Mouse (Mus musculus) thymus, adult 18-20 months (tissue): Measurements from ENCODE around the gene Gpr135.

Source experiments
- DNase-seq, 2 experiments: peaks; one replicate each; pipeline ENCODE4 v3.0.0; 2022; ENCODE audit warnings: mixed read lengths in 2 of 2

Gene Gpr135

DNA sequence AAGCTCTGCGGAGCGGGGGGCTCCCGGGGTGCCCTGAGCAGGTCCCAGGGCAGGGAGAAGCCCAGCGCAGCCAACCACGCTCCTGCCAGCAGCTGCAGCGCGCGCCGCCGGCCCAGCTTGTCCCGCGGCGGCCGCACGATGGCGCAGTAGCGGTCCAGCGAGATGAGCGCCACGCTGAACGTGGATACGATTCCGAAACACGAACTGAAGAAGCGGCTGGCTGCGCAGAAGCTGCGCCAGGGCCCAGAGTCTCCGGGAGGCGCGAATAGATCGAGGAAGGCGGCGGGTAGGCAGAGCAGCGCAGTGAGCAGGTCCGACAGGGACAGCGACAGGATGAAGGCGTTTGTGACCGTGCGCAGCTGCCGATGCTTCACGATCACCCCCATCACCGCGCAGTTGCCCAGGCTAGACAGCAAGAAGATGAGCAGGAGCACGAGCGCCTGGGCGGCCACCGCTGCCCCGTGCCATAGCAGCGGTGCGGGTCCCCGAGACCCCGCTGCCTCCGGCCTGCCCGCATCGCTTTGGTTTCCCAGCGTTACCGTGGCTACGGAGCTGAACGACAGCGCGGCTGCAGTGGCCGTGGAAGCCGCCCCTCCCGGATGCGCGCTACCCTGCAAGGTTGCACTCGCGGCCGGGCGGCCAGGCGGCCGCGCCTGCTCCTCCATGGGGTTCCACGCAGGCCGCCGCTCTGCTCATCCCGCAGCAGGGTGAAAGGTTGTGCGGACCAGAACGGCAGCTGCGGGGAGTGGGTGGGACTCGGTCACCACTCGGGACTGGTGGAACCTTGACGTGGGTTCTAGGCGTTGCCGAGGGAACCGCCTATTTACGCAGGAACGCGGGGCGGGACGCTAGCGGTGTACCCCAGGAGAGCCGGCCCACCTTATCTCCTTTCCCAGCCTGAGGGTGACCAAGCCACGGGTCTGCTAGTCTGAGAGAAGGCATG is at the start of gene Gpr135:
Gene Gpr135, minus strand, starts transcription at position 799 of the 943 bp plus-strand sequence.
- peak; percentile 30 to 49 for DNase-seq

DNA sequence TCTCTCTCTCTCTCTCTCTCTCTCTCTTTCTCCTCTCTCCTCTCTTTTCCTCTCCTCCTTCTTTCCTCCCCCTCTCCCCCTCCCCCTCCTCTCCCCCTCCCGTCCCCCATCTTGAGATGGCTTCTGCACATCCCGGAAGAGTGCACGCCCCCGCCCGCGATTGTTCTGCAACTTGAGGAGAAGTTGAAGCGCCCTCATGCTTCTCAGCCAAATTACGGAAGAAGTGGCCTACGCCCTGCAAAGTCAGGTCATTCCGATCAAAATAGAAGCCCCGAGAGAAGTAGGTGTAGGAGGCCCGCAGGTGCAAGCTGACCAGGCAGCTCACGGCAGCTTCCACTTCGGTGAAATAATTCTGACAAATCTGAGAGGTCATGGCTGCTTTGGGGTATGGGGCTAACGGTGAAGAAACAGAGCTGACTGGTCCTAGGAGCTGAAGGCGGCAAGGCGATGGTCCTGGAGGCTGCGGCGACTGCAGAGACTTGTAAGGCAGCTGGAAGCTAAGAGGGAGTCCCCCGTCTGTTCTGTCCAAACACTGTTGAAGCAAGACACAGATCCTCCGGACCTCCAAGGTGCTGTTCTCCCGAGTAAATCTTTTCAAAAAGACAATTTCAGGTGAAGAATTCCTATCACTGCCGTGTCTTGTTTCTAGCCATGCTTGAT is 44.9 kb upstream of the Gpr135 start:
- DNase-seq, result no peak

DNA sequence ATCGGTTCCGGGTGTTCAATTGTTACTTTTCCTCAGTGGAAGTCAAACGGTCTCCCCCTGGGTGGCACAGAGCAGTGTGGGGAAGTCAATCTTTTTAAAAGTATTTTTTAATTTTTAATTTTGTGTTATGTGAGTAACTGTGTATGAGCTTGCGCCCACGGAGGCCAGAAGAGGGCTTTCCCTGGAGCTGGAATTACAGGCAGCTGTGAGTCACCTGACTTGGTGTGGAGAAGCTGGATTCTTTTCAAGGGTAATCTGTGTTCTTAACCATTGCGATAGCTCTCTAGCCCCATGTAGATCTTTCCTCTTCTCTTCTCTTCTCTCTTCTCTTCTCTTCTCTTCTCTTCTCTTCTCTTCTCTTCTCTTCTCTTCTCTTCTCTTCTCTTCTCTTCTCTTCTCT is 44.2 kb upstream of the Gpr135 start:
- no peak for DNase-seq

DNA sequence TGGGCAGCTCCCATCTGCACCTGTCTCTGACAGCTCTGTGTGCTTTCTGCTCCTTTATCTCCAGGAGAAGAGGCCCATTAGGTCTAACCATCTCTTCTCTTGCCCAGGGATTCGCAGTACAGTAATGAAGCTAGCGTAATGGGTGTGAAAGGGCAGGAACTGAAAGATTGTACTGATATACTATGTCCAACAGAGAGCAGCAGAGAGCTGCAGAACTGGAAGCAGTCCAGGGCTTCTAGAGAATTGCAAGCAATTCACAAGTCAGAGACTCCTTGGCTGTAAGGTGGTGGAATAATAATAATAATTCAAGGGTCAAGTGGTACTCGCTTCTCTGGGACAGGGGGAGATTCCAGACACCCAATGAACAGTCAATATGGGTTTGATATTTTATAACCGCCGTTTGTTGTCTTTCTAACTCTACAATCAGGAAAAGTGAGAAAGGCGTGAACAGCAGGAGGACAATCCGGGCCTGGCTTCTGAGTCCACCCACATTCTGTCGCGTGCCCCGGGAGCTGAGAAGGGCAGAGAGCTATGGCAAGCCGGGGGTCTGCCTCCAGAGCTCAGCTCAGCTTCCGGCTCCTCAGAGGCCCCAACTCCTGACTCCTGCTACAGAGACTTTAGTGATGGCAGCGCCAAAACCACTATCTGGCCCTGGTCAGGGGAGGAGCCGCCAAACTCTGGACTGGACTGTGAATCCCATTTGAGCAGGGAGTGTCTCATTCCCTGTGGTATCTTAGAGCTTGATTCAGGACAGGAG is 33.8 kb upstream of the Gpr135 start:
- no peak for DNase-seq

DNA sequence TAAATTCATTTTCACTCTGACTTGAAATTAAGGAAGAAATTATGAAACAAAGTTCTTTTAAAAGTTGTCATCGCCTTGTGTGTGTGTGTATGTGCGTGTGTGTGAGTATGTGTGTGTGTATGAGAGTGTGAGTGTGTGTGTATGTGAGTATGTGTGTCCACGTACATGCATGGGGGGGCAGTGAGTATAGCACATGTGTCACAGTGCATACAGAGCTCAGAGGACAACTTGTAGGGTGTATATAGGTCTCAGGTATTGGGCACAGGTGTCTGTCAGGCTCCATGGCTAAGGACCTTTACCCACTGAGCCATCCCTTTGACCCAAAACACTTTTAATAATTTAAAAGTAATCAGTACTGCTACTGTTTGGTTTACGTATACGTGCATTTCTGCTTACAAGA is 33.1 kb upstream of the Gpr135 start:
- no peak for DNase-seq

DNA sequence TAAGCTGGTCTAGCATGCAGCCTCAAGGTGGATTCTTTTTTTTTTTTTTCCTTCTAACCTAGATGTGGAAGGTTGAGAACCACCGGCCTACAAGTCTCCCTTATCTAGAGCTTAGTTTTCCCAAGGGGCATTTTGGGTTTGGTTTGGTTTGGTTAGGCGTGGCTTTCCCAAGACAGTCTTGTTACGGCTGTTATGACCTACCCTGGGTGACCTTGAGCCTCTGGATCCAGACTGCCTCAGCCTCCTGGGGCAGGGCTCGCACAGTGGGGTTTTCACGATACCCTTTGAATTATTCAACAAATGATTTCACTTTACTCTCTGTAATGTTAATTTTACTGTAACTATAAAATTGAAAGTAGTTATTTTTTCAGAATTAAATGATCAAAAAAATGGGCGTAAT is 31.9 kb upstream of the Gpr135 start:
- no peak for DNase-seq

DNA sequence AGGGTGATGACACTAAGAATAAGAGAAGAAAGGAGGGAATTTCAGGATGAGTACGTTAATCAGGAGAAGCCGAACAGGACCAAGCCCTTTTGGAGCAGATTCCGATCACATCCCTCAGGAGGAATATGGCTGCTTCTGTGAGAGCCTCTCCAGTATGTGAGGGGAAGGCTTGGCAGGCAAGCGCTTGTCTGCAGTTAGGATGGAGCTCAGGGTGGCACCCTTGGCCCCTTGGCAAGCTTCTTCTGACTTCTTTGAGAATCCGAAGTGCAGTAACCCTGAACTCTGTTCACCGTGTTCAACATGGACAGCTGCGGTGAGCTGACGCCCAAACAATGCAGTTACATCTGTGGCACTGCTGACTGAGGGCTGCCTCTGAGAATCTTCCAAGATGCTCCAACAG is 26.0 kb upstream of the Gpr135 start:
- DNase-seq, result no peak

DNA sequence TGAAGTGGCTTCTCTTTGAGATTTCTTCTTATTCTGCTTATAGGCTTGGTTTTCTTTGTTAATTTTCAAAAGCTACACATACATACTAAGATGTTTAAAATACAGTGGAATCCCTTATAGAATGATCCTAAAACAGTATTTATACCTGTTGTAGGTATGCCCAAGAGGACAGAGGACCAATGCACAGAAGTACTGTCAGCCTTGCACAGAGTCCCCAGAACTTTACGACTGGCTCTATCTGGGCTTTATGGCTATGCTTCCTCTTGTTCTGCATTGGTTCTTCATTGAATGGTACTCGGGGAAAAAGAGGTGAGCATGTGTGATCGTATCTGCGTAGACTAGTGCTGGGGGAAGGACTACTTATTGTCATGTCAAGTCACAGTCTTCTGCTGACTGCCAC is 18.9 kb upstream of the Gpr135 start:
- no peak for DNase-seq

DNA sequence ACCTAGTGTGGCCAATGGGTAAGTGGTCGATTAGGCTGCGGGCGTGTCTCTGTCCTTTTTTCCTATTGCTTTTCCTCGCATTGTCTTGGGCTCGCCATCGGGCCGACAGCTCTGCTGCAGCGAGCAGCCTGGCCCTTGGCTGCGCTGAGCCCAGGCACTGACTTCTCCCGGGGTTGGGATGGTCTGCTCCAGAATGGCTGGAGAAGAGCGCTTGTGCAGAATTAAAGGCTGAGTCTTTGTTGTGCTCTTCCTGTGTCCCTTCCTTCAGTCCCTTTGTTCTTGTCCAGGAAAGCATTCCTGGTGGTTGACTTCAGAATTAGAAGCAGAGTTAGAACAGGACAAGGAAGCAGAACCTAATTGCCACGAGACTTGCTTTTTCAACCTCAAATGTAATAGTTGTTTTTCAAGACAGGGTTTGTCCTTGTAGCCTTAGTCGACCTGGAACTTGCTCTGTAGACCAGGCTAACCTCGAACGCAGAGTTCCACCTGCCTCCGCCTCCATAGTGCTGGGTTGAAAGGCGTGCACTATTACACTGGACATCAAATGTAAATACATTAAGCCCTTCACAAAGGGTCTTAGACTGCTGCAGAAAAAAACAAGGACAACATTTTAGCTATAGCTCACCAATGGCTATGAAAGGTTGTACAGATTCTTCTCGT is 15.4 kb upstream of the Gpr135 start:
- no peak for DNase-seq

DNA sequence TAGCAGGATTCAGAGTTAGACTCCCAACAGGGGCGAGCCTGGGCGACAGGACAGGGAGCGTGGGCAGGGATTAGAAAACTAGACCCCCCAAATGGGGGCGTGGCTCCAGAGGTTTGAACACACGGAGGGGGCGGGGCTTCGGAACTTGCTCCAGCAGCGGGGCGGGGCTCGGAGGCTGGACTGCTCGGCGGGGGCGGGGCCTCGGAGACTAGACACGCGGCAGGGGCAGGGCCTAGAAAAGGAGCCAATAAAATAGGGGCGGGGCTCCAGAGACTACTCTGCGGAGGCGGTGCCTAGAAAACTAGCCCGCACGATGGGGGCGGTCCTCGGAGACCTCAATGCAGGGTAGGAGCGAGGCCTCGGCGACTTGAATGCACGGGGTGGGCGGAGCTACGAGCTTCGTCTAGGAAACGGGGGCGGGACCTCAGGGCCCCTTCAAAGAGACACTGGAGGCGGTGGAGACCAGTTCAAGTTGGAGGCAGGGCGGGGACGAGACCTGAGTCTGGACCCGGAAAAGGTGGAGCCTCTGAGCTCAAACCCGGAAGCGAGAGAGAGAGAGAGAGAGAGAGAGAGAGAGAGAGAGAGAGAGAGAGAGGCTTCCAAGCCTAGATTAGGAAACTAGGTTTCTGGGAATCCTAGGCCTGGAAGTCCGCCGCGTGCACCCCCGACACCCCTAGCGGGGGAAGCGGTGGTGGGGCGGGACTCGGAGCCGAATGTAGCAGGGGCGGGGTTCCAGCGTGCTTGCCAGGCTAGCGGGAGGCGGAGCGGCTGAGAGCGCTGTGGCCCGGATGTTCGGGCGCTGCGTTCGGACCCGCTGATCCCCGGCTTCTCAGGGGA is 14.6 kb upstream of the Gpr135 start, which contains the start of the genes L3hypdh and Jkamp:
Gene L3hypdh, minus strand, starts transcription at position 111 of the 837 bp plus-strand sequence.
Gene Jkamp, plus strand, starts transcription at position 261 of the 837 bp plus-strand sequence.
- DNase-seq, result peak; percentile 99

DNA sequence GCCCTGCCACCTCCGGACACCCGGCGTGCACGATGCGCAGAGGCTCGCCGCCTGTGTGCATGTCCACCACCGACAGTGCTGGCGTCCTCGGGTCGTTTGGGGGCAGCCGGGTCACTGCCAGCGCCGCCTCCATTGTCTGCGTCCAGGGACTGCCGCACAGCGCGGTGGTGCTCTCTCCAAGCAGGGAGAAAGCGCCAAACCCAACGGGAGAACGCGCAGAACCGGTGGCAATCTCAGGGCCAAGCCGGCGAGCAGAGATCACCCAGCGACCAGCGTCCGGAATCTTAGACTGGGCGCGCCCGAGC is 14.1 kb upstream of the Gpr135 start:
- DNase-seq, result no peak

DNA sequence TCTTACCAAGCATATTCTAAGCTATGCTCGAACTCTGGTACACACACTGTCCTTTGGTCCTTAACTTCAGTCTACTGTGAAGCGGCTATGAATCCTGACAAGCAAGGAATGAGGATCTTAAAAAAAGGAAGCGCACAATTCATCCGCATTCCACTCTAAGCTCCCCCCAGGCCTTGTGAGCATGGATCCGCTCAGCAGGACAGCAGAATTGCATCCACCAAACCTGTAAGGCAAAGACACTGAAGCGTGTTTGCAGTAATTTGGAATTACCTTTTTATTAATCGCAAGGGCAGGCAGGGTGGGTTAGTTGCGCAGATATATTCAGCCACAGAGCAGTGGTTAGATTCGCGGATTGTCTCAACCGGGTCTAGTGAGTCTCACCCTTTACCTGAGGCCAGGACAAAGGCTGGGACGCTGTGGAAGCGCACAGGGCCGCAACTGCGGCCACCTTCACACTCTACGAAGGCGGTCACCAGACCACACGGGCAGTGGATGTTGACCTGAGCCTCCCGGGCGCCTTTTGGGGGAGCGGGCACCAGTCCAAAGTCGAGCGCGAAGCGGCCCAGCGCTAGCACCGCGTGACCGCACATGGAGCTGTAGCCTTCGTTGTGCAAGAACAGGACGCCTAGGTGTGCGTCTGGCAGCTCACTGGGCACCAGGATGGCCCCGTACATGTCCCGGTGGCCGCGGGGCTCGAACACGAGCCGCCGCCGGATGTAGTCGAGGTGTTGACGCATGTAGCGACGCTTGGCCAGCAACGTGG is 13.5 kb upstream of the Gpr135 start:
- DNase-seq, result no peak

DNA sequence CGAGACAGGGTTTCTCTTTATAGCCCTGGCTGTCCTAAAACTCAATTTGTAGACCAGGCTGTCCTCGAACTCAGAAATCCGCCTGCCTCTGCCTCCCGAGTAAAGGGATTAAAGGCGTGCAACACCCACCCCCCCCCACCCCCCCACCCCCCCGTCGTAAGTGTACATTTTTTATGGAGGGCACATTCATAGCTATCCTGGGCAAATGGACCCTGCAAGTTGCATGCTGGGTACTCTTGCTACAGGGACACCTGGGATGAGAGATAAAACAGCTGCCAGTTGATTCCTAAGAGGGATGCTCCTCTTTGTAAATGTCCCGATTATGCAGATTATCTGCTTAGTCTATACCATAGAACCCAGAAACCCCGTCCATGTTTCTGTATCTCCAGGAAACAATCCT is 12.3 kb upstream of the Gpr135 start:
- no peak for DNase-seq

DNA sequence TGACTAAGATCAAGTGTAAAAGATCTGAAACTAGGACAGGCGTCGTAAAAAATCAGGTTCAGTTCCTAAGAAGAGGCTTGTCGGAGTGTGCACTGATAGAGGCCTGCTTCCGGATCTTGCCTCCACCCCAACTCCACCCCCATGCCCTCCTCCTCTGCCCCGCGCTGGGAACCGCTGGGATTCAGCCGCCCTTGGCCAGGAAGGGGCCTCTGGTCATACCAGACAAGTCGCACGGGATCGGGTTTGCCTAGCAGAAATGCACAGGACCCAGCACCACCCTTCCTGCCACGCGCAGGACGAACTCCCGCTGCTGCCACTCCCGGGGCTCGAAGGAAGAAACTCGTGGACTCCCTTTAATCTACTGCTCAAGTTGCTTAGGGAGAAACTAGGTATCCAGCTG is 11.4 kb upstream of the Gpr135 start:
- DNase-seq, result no peak

DNA sequence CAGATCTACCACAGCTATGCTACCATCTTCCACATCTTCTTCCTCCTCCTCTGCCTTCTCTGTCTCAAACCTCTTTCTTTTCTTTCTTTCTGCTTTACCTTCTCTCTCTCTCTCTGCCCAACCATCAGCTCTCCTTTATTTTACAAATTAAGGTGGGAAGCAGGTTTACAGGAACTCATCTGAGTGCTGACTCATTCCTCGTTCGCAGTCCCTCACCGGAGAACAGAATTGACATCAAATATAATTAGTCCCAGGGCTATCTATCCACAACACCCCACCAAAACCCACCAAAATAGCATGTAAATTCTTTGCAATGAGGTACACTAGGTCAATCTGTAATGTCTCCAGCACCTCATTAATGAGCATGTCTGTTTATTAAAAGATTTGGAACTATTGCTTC is 11.0 kb upstream of the Gpr135 start:
- no peak for DNase-seq

DNA sequence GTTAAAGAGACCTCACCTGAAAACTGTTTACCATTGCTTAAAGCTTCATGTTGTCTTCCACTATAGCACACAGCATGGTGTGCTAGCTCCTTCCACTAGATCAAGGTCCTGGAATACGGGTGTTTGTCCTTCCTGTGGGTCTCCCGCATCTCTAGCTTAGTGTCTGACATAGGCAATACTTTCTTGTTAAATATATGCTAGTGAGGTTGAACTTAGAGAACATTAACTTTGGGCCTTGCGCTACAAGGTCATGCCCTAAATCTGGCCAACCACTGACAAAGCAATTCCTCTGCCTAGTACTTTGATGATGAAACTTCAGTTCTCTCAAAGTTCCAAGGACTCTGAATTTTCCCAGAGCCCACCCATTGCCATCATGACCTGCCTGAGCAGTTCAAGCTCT is 7.3 kb upstream of the Gpr135 start:
- no peak for DNase-seq

DNA sequence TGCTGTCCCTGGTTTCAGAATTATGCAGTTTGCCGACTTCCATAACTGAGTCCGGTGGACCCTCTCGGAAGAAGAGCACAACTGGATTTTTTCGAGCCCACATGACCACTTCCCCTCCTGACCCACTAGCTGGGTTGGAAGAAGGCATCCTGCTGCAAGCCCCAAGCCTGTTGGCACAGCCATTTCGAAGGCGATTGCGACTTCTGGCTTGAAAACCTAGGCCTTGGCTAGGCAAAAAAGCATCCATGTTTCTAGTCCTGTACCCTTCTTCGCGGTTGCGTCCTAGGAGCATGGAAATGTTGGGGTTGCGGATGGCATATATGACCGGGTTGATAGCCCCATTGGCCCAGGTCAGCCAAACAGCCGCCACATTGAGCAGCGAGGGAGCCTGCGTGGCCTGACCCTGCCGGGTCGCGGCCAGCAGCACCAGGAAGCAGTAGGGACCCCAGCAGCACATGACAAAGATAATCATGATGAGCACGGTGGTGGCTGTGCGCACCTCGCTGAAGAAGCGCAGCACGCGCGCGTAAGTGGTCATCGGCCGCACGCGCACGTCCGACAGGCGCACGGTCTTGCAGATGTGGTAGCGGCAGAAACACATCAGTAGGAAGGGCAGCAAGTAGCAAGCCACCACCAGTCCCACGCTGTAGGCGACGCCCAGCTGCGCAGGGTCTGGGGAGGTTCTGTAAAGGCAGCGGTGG is 1.1 kb downstream of the Gpr135 start:
- no peak for DNase-seq

DNA sequence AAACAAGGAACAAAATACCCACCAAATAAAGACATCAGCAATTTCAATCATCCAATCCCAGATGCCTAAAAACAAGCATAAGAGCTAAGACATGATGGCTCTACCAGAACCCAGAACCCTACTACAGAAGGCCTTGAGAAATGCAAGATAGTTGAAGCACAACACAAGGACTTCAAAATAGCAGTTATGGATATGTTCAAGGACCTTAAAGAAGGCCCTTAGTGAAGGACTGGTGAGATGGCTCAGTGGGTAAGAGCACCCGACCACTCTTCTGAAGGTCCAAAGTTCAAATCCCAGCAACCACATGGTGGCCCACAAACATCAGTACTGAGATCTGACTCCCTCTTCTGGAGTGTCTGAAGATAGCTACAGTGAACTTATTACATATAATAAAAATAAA is 13.1 kb downstream of the Gpr135 start:
- no peak for DNase-seq

DNA sequence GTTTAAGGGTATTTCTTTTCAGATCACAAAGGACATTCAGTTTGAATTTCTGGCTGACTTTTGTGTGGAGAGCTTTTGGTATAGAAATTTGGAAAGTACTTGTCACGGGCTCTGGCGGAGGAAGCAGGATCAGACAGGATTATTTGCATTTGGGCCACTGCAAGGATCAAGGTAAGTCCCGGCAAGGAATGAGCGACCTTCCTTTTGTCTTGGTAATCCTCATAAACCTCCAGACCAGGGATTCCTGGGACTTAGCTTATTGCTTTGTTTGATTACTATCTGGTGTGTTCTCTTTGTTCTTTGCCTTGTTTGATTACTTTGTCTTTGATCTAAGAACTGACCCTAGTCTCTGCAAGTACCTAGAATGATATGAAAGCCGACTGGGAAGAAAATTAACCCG is 17.1 kb downstream of the Gpr135 start:
- no peak for DNase-seq

DNA sequence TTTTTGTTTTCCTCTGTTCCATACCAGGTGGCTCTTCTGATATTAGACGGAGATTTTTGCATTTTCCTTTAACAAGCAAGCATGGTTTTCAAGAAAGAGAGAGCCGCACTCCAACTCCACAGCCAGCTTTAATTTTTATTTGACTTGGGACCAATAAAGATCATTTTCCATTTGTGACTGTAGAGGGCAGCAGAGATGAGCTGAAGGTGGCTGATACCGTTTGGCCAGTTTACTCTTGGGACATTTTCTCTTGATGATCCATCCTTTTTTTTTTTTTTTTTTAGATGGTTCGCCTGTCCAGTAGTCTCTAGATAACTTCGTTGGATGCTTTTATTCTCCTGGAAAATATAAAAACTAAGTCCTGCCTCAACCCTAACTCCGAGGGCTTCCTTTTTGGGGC is 17.6 kb downstream of the Gpr135 start:
- no peak for DNase-seq

DNA sequence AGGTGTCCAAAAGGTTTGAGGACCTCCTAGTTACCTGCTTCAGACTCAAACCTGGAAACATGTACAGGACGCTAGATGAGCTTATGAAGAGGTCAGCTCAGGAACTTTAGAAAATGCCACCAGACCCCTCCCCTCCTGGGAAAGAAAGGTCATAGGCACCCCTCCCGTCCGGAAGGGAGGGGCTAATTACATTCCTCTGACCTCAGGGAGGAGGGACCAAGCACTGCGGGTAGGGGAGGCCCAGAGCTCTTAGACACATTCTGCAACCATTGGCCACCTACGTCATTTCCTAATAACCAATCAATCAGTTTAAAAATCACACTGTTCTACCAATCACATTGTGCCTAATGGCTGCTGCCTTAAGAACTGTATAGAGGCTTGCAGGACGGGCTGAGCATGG is 18.4 kb downstream of the Gpr135 start:
- DNase-seq, result no peak
